Mouse (Mus musculus) liver, postnatal 0 days (tissue): ENCODE data around the gene Ttc23l.

Experiments used
- CTCF ChIP-seq: sonication (generic); IDR thresholded peaks from 2 replicates; pipeline ENCODE4 v1.5.1; 2016; ENCODE audit warnings: antibody characterized with exemption, low read depth
- EP300 ChIP-seq: IDR thresholded peaks from 2 replicates; pipeline ENCODE4 v1.6.1; 2016; ENCODE audit warnings: antibody characterized with exemption, low read depth, mild to moderate bottlenecking

DNA sequence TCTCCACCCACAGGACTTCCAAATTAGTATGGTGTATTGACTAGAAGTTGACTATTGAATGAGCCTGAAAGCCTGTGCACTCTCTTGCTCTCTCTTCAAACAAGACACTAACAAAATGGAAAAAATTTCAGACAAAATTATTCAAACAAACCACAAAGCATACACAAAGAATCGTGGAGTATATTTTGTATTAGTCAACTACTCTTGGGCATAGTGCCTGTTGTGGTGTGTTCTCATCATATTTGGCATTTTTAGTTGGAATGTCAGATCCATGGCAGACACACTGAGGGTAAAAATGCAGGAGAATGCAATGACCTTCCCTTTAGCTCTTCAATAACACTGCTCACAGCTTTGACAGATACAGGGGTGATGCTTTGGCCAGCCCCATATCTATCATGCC lies 32.6 kb downstream of the Ttc23l start:
- no peak for TF ChIP-seq CTCF
- TF ChIP-seq EP300, result no peak
